In the genomic region with DNA sequence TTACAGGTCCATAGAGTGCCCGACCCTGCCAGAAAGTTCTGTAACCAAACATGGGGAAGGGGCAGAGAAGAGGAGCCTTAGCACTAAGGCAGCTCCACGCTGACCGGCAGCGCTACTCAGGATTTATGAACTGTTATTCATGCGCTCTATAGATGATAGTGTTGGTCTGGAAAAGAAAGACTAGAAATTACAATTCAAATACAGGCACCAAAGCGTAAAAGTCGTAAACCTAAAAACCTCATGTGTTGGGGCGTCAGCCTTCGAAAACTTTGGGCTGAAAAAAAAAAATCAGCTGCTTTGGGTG, we compare ENCODE assay signal across 8 mouse cellular contexts. TPM values are rescaled to one million over a fixed set of nuclear protein-coding genes. Genes with fewer than 3 reads are reported as not detected.
DNase-seq lines count a peak whose midpoint lies in the region; ATAC-seq and TF ChIP-seq lines count a peak whose summit lies in the region.

No protein-coding gene starts in this region.

- no peak for TF ChIP-seq CTCF in bone marrow macrophage, adult 2 months (IDR thresholded peaks at IDR 0.05; ENCODE audit: low read depth, low read length)

- ATAC-seq in heart, embryonic 16.5 days (replicated peaks; ENCODE audit: extremely low read depth, insufficient read depth, low FRiP score) = peak; percentile 2; the same call in 1 of the 2 replicates
- ATAC-seq in hindbrain, embryonic 14.5 days (ENCODE audit: low FRiP score) = peak; percentile 11
- peak; percentile 43 for ATAC-seq in midbrain, embryonic 13.5 days

- no peak for DNase-seq in heart, postnatal 4 days
- no peak for DNase-seq in hindbrain, embryonic 14.5 days (ENCODE audit: low spot score)
- no peak for DNase-seq in MN1 (ENCODE audit: low spot score)
- no peak for DNase-seq in urinary bladder, postnatal 25 days (ENCODE audit: low spot score)
- no peak for DNase-seq in thymus, postnatal 0 days (ENCODE audit: low spot score)

- no peak for TF ChIP-seq POLR2A in bone marrow macrophage, adult 2 months (IDR thresholded peaks at IDR 0.05; ENCODE audit: borderline replicate concordance, low read depth, low read length)

- peaks cover under 1% of the 10 kb centered on the region for H3K36me3 ChIP-seq in heart, embryonic 16.5 days (ENCODE audit: control insufficient read depth, insufficient read depth)
- H3K36me3 ChIP-seq in hindbrain, embryonic 14.5 days (replicated peaks; ENCODE audit: control insufficient read depth, insufficient read depth) = peaks cover 13% of the 10 kb centered on the region; the same call in 1 of the 2 replicates
- peaks cover 6% of the 10 kb centered on the region for H3K36me3 ChIP-seq in midbrain, embryonic 13.5 days

- H3K27ac ChIP-seq in heart, embryonic 16.5 days (ENCODE audit: low read length) = peak overlapping the region; percentile 91
- H3K27ac ChIP-seq in bone marrow macrophage, adult 2 months (ENCODE audit: insufficient read depth, low read depth, low read length) = peak overlapping the region; percentile 67
- peak overlapping the region; percentile 91 for H3K27ac ChIP-seq in hindbrain, embryonic 14.5 days
- peak overlapping the region; percentile 96 for H3K27ac ChIP-seq in midbrain, embryonic 13.5 days

- peak overlapping the region; percentile 80 for H3K9ac ChIP-seq in heart, embryonic 16.5 days (ENCODE audit: low read length)
- peak overlapping the region; percentile 78 for H3K9ac ChIP-seq in hindbrain, embryonic 14.5 days
- H3K9ac ChIP-seq in midbrain, embryonic 13.5 days (replicated peaks) = peak overlapping the region; percentile 88

- no peaks in the 10 kb centered on the region for H3K9me3 ChIP-seq in heart, embryonic 16.5 days (replicated peaks; ENCODE audit: control insufficient read depth, low read length)
- no peaks in the 10 kb centered on the region for H3K9me3 ChIP-seq in hindbrain, embryonic 14.5 days (ENCODE audit: control insufficient read depth, low read length)
- H3K9me3 ChIP-seq in midbrain, embryonic 13.5 days = no peaks in the 10 kb centered on the region

- H3K27me3 ChIP-seq in heart, embryonic 16.5 days (ENCODE audit: control insufficient read depth, insufficient read depth, low read length) = no peaks in the 10 kb centered on the region
- no peaks in the 10 kb centered on the region for H3K27me3 ChIP-seq in hindbrain, embryonic 14.5 days (ENCODE audit: control insufficient read depth, insufficient read depth, low read length)
- peaks cover 6% of the 10 kb centered on the region for H3K27me3 ChIP-seq in midbrain, embryonic 13.5 days

- 8% methylated on average over 9 of the region's 9 CpGs for WGBS in heart, embryonic 16.5 days
- WGBS in hindbrain, embryonic 14.5 days = 7% methylated on average over 9 of the region's 9 CpGs
- 7% methylated on average over 9 of the region's 9 CpGs for WGBS in midbrain, embryonic 13.5 days

- H3K4me2 ChIP-seq in heart, embryonic 16.5 days (ENCODE audit: low read depth, low read length) = peak overlapping the region; percentile 76
- peak overlapping the region; percentile 87 for H3K4me2 ChIP-seq in hindbrain, embryonic 14.5 days (replicated peaks)
- peak overlapping the region; percentile 76 for H3K4me2 ChIP-seq in midbrain, embryonic 13.5 days (replicated peaks)

- peak overlapping the region; percentile 96 for H3K4me3 ChIP-seq in heart, embryonic 16.5 days (ENCODE audit: low read length)
- H3K4me3 ChIP-seq in bone marrow macrophage, adult 2 months (ENCODE audit: insufficient read depth, low read length) = peak overlapping the region; percentile 100
- peak overlapping the region; percentile 64 for H3K4me3 ChIP-seq in hindbrain, embryonic 14.5 days (replicated peaks; ENCODE audit: low read length)
- peak overlapping the region; percentile 93 for H3K4me3 ChIP-seq in midbrain, embryonic 13.5 days (replicated peaks)

- peaks cover 17% of the 10 kb centered on the region for H3K4me1 ChIP-seq in heart, embryonic 16.5 days (ENCODE audit: control insufficient read depth, insufficient read depth, low read length)
- peaks cover 5% of the 10 kb centered on the region for H3K4me1 ChIP-seq in bone marrow macrophage, adult 2 months (ENCODE audit: control insufficient read depth, insufficient read depth, low read length)
- H3K4me1 ChIP-seq in hindbrain, embryonic 14.5 days (replicated peaks; ENCODE audit: control insufficient read depth, insufficient read depth, low read length) = peaks cover 20% of the 10 kb centered on the region; the same call in 1 of the 2 replicates
- peaks cover 31% of the 10 kb centered on the region for H3K4me1 ChIP-seq in midbrain, embryonic 13.5 days (replicated peaks)

RNA-seq across cellular contexts. Expression of gene Trim59, which starts 0.8 kb away (rescaled TPM):
- 61.8 and 69.6 TPM in 2 replicates for polyA plus RNA-seq in heart, embryonic 16.5 days (2015; fragmentation: Nextera tagmentation; extraction: Ambion mirVana)
- 10 to 100 TPM; 31.4 to 35.3 TPM for total RNA-seq in heart, postnatal 4 days (2021)
- 22.1 and 23.7 TPM in 2 replicates for polyA plus RNA-seq in bone marrow macrophage, adult 2 months (2012; ENCODE audit: insufficient read depth, insufficient read length, missing spikeins)
- polyA plus RNA-seq in hindbrain, embryonic 14.5 days (2014; fragmentation: Nextera tagmentation; extraction: Ambion mirVana) = 38.2 and 38.5 TPM in 2 replicates
- polyA plus RNA-seq in midbrain, embryonic 13.5 days (2015; fragmentation: Nextera tagmentation; extraction: Ambion mirVana) = 77.0 and 80.6 TPM in 2 replicates
- 110 and 125 TPM in 2 replicates for polyA plus RNA-seq in thymus, postnatal 0 days (2015; fragmentation: Nextera tagmentation; extraction: Ambion mirVana)

RNA-seq across cellular contexts. Expression of gene Smc4, which starts 40.8 kb away (rescaled TPM):
- 154 and 180 TPM in 2 replicates for polyA plus RNA-seq in heart, embryonic 16.5 days (2015; fragmentation: Nextera tagmentation; extraction: Ambion mirVana)
- total RNA-seq in heart, postnatal 4 days (2021) = 100 to 1,000 TPM in 1 of 2 experiments, 10 to 100 TPM in 1; 93.9 to 109 TPM
- polyA plus RNA-seq in bone marrow macrophage, adult 2 months (2012; ENCODE audit: insufficient read depth, insufficient read length, missing spikeins) = 94.1 and 100 TPM in 2 replicates
- polyA plus RNA-seq in hindbrain, embryonic 14.5 days (2014; fragmentation: Nextera tagmentation; extraction: Ambion mirVana) = 30.8 and 33.9 TPM in 2 replicates
- polyA plus RNA-seq in midbrain, embryonic 13.5 days (2015; fragmentation: Nextera tagmentation; extraction: Ambion mirVana) = 91.4 and 94.1 TPM in 2 replicates
- polyA plus RNA-seq in thymus, postnatal 0 days (2015; fragmentation: Nextera tagmentation; extraction: Ambion mirVana) = 332 and 397 TPM in 2 replicates

RNA-seq across cellular contexts. Expression of gene Ift80, which starts 41.0 kb away (rescaled TPM):
- polyA plus RNA-seq in heart, embryonic 16.5 days (2015; fragmentation: Nextera tagmentation; extraction: Ambion mirVana) = 9.5 and 13.4 TPM in 2 replicates
- 10 to 100 TPM in 1 of 2 experiments, 1 to 10 TPM in 1; 8.4 to 11.6 TPM for total RNA-seq in heart, postnatal 4 days (2021)
- polyA plus RNA-seq in bone marrow macrophage, adult 2 months (2012; ENCODE audit: insufficient read depth, insufficient read length, missing spikeins) = 10.6 and 13.6 TPM in 2 replicates
- polyA plus RNA-seq in hindbrain, embryonic 14.5 days (2014; fragmentation: Nextera tagmentation; extraction: Ambion mirVana) = 8.7 and 11.9 TPM in 2 replicates
- polyA plus RNA-seq in midbrain, embryonic 13.5 days (2015; fragmentation: Nextera tagmentation; extraction: Ambion mirVana) = 10.0 and 11.4 TPM in 2 replicates
- polyA plus RNA-seq in thymus, postnatal 0 days (2015; fragmentation: Nextera tagmentation; extraction: Ambion mirVana) = 20.4 and 21.8 TPM in 2 replicates
